Mouse (Mus musculus): ENCODE measurements at regions not wholly inside any gene's neighbourhood (a gene's known extent, or its start where the extent isn't known, plus 50 kb on each side); places are given as distances from the start of the nearest gene placed in this dataset.

DNA sequence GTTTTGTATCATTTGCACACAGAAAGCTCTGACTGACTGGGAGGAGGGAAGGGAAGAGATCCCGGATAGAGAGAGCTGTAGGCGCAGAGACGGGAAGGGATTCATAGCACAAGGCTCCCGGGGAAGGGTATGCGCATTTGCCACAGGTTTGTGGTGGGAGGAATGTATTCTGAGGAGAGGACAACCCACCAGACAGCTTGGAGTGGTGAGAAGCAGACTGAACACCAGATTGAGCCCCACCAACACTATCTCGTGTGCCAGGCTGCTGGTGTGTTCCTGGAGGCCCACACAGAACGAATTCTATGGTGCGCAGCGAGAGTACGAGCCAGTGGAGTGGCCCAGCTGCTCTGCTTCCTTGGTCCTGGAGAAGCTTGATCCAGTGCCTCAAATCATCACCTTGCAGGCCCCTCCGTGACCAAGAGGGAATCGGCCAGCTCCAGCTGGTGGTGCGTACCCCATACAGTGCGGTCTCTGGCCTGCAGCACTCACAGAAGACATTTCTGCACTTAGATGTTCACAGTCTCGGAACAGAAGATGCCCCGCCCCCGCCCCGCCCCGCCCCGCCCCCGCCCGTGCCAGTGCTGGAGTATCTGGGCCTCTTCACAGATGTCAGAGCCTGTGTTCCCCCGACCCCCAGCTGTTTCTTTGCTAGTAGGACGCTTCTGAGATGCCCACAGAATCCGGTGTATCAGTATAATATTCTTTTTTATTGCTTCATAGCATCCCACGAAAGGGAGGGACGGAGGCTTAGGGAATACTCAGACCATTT, 92.8 kb upstream of the Tmem189 start:
- DNase-seq (ENCODE audit: low spot score), result no peak

DNA sequence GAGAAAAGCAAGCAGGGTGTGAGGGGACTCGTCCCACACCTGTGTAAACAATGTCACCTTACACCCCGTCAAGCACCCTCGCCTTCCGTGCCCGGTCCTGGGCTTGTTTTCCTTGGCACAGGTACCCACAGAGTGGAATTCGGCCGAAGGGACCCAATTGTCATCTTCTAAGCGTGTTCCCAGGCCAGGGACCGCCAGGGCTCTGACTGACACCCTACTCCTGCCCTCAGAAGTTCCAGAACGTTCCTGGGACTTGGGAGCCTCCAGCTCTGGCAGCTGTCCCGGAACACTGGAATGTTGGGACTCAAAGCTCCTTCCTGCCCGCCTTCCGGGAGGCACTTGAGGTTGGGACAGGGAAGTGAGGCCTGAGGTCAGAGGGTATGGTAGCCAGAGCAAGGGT, 91.9 kb upstream of the Tmem189 start:
- no peak for DNase-seq (ENCODE audit: low spot score)

DNA sequence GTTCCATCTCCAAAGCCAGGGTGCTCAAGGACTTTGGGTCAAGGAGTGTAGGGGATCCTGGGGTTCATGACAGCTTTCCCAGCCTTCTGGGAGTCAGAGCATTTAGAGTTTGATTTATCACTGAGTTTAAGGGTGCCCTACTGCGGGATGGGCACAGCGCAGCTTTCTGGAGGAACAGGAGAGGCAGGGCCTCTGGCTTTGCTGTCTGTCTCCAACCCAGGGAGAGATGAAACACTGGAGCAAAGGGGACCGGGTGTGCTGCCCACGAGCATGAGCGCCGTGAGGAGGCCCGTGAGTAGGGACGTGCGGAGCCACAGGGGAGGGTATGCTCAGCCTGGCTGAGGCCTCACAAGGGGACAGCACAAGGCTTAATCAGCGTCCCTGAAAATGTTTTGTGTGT, 89.1 kb upstream of the Tmem189 start:
- DNase-seq (ENCODE audit: low spot score), result no peak

DNA sequence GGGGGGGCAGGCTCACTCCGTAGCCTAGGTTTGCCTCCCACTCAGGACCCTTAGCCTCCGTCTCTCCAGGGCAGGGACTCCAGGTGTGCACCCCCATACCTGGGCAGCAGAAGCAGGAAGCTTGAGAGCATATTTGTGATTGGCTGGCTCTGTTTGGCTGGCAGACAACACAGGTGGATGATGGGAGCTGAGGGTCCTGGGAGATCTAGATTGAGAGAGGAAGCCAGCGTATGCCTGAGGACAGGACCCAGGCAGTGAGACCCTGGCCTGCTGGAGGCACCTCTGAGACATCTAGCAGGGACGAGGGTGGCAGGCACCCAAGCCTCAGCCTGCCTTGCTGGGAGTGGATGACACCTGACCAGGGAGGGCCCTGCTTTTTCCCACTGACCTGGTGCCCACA, 88.6 kb upstream of the Tmem189 start:
- DNase-seq (ENCODE audit: low spot score), result no peak

DNA sequence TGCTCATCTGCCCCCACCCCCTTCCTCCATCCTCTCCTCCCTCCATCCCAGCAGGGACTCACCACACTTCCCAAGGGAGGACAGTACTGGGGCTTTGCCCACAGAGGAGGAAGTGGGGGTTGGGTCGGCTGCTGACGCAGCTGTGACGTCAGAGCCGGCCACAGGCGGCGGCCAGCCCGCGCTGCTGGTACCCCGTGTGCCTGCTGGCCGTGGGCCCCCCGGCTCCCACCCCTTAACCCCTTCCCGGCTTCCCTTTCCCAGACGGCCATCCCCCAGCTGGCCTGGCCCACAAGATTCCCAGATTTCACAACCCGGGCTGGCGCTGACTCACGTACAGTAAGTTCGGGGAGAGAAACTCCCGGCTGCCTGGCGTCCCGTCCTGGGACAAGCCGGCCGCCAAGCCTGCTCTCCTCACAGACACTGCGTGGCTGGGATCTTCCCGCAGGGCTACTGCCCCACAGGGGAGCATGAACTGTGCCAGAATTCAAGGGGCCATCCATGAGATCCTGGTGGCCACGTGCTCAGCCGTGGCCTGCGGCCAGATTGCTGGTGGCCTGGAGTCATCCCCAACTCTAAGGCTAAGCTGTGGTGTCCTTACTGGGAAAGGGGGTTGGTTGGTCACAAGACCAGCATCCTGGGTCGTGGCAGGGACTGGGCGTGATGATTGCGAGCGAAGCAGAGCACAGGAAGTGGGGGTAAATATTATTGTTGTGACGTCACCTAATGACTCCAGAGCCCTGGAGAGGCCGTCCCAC, 87.9 kb upstream of the Tmem189 start:
- no peak for DNase-seq (ENCODE audit: low spot score)

DNA sequence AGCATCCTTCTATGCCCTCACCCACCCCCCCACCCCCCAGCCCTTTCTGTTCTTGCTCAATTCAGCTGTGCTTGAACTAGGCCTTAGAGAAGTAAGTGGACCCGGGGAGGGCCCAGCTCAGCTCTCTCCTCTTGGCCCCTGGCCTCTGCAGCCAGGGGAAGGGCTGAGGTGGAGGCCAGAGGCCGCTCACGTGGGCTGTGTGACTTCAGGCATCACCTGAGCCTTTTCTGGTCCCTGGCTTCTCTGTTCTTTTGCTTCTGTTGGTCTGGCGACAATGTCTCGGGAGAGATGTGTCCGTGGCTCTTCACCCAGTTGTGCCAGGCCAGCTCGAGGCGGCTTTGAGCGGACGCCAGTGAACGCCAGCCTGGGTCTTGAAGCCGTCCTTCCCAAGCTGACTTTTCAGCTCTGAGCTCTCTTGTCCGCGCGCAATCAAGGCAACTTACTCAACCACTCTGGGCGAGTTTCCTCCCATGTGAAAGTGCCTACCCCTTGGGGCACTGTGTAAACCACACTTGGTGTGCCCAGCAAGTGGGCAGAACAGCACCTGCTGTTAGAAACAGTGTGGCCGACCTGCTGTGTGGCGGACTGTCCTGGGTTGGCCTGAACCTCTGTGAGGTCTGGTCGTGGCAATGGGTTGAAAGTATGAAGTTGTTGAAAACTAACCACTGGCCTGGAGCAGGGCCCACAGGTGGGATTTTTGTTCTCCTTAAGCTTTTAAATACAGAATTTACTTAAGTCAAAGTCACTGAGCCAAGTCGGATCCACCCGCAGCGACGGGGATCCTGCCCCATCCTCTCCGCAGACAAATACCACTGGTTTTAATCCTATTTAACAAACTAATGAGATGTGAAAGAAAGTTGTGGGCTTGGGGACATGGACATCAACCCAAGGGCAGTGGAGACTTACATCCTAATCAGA, 86.9 kb upstream of the Tmem189 start:
- DNase-seq (ENCODE audit: low spot score), result no peak

DNA sequence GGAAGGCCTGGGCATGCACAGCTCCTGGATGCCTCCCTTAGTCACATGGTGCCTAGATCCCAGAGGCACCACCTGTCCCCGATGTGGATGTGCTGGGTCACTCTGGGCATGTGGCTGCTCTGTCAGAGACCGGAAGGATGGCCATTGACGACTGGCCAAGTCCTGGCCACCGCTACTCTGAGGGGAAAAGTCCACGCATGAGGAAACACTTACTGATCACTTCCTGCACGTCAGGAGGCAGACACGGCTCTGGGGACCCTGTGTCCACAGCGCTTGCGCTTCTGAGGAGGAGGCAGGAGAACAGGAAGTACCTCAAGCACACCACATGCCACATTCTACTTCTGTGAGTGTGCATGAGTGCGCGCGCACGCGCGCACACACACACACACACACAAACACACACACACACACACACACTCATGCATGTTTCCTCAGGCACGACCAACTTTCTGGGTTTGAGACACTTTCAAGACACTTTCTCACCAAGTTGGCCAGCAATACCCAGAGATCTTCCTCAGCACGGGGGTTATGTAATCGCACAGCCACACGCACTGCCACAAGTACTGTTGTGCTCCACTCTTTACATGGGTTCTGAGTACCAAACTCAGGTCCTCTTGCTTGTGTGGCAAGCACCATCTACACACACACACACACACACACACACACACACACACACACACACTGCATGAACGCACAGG, 85.7 kb upstream of the Tmem189 start:
- DNase-seq (ENCODE audit: low spot score), result no peak

DNA sequence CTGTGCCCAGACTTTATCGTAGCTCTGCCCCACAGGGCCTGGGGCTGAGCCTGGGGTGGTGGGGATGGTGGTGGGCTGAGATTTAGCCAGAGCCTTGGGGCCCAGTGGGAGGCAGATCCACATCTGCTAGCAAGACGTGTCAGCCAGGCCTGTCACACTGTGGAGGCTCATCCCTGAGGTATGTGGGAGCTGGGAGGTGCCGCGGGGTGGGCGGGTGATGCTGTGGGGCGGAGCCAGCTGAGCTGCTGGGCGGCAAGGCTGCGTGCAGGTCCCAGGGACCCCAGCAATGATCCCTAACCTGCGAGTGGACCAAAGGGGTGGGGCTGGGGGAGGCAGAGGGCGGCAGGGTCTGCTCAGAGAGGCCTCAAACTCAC, 85.2 kb upstream of the Tmem189 start:
- no peak for DNase-seq (ENCODE audit: low spot score)

DNA sequence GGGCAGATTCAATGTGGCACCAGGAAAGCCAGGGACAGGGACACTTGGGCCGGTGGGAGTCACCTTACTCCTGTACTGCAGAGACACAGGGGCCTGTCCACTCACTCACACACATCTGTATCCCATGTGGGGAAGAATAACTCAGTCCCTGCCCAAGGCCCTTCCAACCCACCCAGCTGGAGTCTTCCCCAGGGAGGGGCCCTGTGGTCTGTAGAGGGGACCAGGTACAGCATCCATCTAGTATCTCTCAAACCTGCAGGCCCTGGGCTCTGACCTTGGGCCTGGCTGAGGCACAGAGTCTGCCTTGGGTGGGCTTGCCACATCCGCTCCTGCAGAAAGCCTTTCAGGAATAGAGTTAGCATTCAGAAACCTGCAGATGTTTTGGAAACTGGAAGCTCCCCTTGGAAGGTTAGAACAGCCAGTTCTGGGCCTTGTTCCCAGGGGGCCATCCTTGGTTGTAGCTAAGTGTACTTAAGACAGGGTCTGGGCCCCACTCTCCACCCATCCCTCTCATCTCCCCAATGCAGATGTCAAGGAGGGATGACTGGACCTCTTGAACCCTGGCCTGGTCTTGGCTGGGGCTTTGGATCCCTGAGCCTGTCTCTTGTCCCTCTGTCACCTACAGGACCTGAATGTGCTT, 84.7 kb upstream of the Tmem189 start:
- no peak for DNase-seq (ENCODE audit: low spot score)

DNA sequence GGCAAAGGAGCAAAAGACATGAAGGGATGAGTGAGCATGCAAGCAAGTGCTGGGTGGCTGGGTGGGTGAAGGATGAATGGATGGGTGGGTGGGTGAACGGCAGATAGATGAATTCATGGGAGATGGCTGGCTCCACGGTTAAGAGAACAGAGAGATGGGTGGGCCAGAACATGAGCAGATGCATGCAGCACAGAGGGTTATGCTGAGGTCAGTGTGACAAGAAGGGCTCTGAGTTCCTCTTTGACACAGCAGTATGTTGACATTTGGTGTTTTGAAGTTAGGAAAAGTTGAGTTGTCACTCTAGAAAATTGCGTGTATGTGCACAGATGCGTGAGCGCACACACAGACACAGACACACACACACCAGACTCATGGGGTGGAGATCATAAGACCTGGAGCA, 83.2 kb upstream of the Tmem189 start:
- DNase-seq (ENCODE audit: low spot score), result no peak

DNA sequence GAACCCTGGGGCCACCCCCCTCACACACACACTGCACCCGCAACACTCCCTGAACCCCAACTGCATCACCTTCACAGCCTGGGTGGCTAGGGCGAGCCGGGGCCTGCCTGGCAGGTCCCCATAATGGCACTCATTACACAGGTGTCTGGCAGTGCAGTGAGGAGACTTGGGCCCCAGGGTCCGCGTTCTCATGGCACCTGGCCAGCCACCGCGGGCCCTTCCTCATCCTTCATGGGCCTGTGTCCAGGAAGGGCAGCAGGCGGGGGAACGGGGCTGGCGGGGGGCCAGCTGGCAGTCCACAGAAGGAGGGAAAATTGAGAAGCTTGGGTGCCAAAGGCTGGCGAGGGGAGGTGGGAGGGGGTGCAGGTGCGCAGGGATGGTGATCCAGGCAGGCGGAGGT, 78.3 kb upstream of the Tmem189 start:
- no peak for DNase-seq (ENCODE audit: low spot score)

DNA sequence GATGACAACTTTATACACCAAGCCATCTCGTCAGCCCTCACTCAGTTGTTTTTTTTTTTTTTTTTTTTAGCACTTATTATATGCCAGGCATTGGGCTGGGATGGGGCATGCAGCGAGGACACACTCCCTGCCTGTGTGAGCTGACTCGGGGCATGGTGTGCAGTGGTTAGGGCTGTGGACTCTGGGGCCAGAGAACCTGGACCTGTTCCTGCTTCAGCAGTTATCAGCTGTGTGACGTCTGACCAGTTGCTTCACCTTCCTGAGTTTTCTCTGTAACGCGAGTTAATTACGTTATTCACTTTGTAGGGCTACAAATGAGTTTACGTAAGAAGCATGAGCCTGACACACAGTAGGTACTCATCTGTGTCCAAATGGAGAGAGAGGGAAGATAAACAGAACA, 77.7 kb upstream of the Tmem189 start:
- no peak for DNase-seq (ENCODE audit: low spot score)

DNA sequence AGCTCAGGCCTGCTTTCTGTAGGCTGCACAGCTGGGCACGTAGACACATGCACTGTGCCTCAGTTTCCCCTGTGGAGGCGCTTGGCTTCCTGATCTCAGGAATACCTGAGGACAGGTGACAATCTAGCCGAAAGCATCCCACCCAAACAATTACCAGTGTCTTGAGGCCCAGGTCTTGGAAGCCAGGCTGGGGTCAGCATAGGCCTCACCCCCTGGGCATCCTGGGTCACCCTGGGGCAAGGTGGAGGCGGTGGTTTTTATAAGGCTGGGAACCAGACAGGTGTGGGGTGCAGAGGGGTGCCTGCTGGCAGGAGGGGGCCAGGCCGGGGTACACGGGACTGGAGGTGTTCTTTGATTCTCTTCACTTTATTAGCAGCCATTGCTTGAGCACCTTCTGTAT, 76.2 kb upstream of the Tmem189 start:
- no peak for DNase-seq (ENCODE audit: low spot score)

DNA sequence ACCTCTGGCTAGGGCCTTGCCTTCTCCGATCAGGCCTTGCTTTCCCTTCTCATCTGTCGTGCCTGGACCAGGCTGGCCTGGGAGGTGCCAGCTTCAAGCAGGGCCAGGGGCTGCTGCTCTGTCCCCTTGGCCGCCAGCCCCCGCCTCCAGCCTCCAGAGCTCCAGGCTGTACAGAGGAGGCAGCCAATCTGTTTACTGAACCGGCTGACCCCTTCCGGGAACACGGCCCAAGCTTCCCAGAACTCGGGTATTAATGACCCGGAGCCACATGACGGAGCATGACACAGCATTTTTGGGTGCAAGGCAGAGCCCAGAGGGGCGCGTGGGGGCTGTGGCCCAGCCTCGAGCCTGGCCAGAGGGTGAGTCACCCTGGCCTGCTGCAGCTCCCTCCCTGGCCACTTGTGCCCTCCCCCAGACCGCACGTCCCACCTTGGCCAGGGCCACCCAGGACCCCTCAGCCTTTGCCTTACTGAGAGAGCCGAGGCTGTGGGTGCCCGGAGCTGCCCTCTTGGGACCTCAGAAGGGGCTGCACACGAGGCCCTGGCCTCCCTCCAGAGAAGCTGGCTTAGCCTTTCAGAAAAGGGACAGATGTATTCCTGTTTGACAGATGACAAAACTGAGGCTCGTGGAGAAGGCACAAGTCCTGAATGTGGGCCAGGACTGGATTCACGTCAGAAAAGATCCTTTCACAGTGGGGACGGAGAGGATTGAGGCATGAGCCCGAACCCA, 75.6 kb upstream of the Tmem189 start:
- peak; percentile 72 for DNase-seq (ENCODE audit: low spot score)

DNA sequence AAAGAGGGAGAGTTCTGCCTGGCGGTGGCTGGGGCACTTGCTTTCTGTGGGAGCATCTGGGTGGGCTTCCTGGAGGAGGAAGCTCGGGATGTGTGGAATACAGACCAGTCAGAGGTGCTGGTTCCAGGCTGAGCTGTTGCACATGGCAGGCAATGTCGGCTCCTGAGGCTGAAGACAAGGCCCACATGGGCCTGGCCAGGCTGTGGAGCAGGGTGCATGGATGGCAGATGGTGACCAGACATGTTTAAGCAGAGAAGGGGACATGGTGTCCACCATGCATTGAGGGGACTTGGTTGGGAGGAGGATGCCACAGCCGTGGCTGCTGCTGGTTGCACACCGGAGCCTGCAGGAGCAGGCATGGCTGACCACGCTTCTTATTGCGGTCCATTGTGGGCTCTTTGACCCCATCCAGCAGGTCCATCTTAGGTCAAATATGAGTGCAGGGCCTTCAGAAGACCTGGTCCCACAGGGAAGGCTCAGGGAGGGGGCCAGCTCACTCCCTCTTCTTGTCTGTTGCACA, 74.3 kb upstream of the Tmem189 start:
- DNase-seq (ENCODE audit: low spot score), result no peak

DNA sequence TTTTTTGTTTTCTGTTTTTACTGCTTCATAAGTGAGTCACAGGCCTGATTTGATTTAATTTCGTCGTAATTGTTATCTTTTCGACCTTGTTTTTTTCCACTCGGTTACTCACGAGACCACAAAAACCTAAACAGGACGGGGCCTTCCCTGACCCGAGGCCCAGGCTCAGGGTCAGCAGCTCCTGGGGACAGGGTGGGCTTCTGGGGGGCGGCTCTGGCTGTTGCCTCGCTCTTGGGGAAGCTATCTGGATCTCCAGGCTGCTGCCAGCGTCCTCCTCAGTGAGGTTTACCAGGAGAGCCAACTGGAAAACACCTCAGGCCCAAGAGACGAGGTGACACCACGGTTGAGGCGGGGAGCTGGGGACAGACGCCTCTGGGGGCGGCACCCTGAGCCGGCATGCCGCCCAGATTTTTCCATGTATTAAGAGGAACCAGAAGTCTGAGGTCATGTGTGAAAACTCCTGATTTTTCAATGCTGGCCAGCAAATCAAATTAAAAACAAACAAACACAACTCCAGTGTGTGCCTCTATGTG, 71.8 kb upstream of the Tmem189 start:
- no peak for DNase-seq (ENCODE audit: low spot score)

DNA sequence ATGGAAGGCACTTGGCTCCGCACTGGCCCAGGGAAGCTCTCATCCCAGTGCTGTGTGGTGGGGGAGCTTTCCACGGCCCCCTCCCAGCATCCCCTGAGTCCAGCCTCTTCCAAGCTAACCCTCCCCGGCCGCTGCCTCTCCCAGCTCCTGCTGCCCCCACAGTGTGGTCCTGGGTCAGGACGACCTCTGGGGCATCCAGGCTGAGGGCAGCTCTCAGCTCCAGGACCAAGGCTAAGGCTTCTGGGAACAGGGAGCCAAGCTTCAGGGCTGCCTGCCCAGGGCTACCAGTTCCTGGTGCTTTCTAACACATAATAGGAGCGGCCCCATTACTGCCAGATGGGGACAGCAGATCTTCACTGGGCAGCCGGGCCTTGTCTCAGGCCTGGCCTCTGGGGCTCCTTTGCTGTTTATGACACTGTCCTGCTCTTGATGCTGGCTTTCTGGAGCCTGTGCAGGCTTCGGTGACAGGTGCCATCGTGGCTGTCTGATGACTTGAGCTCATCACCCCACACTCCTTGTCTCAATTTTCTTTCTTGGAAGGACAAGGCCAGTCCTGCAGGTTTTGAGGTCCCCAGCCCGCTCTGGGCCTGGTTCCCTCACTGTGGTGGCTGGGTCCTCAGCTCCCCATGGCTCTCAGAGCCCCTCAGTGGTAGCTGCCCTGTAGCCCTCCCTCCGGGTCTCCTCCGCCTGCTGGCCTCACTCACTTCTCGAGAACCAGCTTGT, 71.2 kb upstream of the Tmem189 start:
- no peak for DNase-seq (ENCODE audit: low spot score)

DNA sequence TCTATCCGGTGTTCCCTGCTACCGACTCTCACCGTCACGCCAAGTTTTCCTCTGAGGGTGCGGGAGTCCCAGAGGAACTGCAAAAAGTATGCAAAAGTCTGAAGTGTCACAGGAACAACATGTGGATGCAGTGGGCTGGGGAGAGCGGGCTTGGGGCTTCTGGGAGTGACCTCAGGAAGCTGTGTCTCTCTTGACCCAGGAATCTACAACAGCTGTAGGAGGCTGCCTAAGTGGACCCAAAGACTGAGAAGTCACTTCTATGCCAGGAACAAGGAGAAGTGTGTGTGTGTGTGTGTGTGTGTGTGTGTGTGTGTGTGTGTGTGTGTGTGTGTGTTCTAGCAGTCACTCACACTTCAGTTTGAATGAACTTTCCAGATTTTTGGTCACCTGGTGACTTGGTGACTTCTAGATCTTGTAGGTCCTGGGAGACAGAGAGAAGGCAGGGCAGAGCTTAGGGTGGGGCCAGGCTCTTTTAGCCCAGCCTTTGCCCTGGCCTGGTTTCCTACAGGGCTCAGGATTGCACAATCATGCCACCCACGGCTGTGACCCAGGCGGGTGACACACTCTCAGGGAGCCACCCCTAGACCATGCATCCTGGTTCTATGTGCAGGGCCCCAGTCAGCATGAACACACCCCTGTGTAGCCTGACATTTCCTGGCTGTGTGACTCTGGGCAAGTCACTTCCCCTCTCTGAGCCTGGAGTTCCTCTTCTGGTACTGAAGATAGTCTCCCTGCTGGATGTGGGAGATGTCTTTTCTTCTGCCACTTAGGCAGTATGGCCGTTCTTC, 70.2 kb upstream of the Tmem189 start:
- no peak for DNase-seq (ENCODE audit: low spot score)
